Mouse (Mus musculus) MEL (cell line): Measurements from ENCODE around the gene AI182371. TPM values are rescaled to one million over a fixed set of nuclear protein-coding genes. Genes with fewer than 3 reads are reported as not detected.
A peak's percentile ranks its signal among the peaks of the same experiment; 100 is the strongest.

ENCODE experiments used
- DNase-seq: peaks from one replicate; pipeline ENCODE4 v3.0.0; 2011; ENCODE audit warnings: low read depth, low spot score
- H3K27ac ChIP-seq: 2 replicates; pipeline ENCODE4 v1.5.1; 2012; ENCODE audit warnings: low read depth, mild to moderate bottlenecking, control low read depth, low read length, moderate library complexity; ENCODE audit not compliant: control insufficient read depth
- H3K27me3 ChIP-seq, 2 experiments: fragments of 150-350 bp in 1 of 2; sonication (generic) in 1 of 2; 2 replicates each; pipeline ENCODE4 v1.6.1; 2012; ENCODE audit warnings: low read length in 2 of 2, mild to moderate bottlenecking in 2 of 2, improper control_type of control experiment in 1 of 2, moderate library complexity in 1 of 2; ENCODE audit not compliant: insufficient read depth in 2 of 2, control insufficient read depth in 1 of 2
- H3K36me3 ChIP-seq, 2 experiments: 2 replicates each; pipeline ENCODE4 v1.6.1; 2012 to 2014; ENCODE audit warnings: low read length in 2 of 2, improper control_type of control experiment in 1 of 2, inconsistent platforms in 1 of 2, mild to moderate bottlenecking in 1 of 2; ENCODE audit not compliant: insufficient read depth in 2 of 2, control insufficient read depth in 1 of 2
- H3K4me1 ChIP-seq, 2 experiments: fragments of 150-350 bp in 1 of 2; sonication (generic) in 1 of 2; 2 replicates each; pipeline ENCODE4 v1.6.1; 2012; ENCODE audit warnings: low read length in 2 of 2, improper control_type of control experiment in 1 of 2, mild to moderate bottlenecking in 1 of 2; ENCODE audit not compliant: insufficient read depth in 2 of 2, control insufficient read depth in 1 of 2
- H3K4me3 ChIP-seq, 2 experiments: fragments of 150-350 bp in 1 of 2; sonication (generic) in 1 of 2; 2 replicates each; pipeline ENCODE4 v1.5.1; 2012; ENCODE audit warnings: low read depth in 2 of 2, low read length in 2 of 2, mild to moderate bottlenecking in 2 of 2, moderate library complexity in 2 of 2, control low read depth in 1 of 2, improper control_type of control experiment in 1 of 2; ENCODE audit not compliant: control insufficient read depth in 1 of 2, insufficient read depth in 1 of 2
- H3K79me2 ChIP-seq: 2 replicates; pipeline ENCODE4 v1.6.1; 2012; ENCODE audit warnings: mild to moderate bottlenecking, low read length, moderate library complexity; ENCODE audit not compliant: control insufficient read depth, poor library complexity, insufficient read depth
- H3K9ac ChIP-seq: 2 replicates; pipeline ENCODE4 v1.6.1; 2012; ENCODE audit warnings: low read depth, mild to moderate bottlenecking, control low read depth, low read length, moderate library complexity; ENCODE audit not compliant: control insufficient read depth, poor library complexity, severe bottlenecking
- H3K9me3 ChIP-seq: fragments of 150-350 bp; sonication (generic); replicated peaks from 2 replicates; pipeline ENCODE4 v1.6.1; 2012; ENCODE audit warnings: mild to moderate bottlenecking, low read length, improper control_type of control experiment, moderate library complexity; ENCODE audit not compliant: insufficient read depth
- BHLHE40 ChIP-seq: IDR thresholded peaks from 2 replicates; pipeline ENCODE4 v1.6.1; 2012; ENCODE audit warnings: low read depth, mild to moderate bottlenecking, inconsistent platforms, low read length, improper control_type of control experiment, borderline replicate concordance
- CTCF ChIP-seq, 3 experiments: IDR thresholded peaks in 2 of 3; conservative IDR thresholded peaks in 1 of 3; 2 replicates each; pipeline ENCODE4 v1.5.1; 2011 to 2012; ENCODE audit warnings: low read length in 3 of 3, low read depth in 2 of 3, mild to moderate bottlenecking in 2 of 3, improper control_type of control experiment in 1 of 3, inconsistent platforms in 1 of 3, mixed read lengths in 1 of 3, moderate library complexity in 1 of 3; ENCODE audit not compliant: control insufficient read depth in 1 of 3, insufficient read depth in 1 of 3, poor library complexity in 1 of 3, severe bottlenecking in 1 of 3
- HCFC1 ChIP-seq: IDR thresholded peaks from 2 replicates; pipeline ENCODE4 v1.6.1; 2012; ENCODE audit warnings: low read depth, mild to moderate bottlenecking, inconsistent platforms, low read length, improper control_type of control experiment, moderate library complexity
- MAFK ChIP-seq: IDR thresholded peaks from 2 replicates; pipeline ENCODE4 v1.6.1; 2011; ENCODE audit warnings: low read depth, mild to moderate bottlenecking, low read length, improper control_type of control experiment, borderline replicate concordance
- RAD21 ChIP-seq: IDR thresholded peaks from 2 replicates; pipeline ENCODE4 v1.6.1; 2011; ENCODE audit warnings: mild to moderate bottlenecking, low read depth, low read length, improper control_type of control experiment
- SMC3 ChIP-seq: IDR thresholded peaks from 2 replicates; pipeline ENCODE4 v1.6.1; 2011; ENCODE audit warnings: low read depth, low read length, improper control_type of control experiment
- USF2 ChIP-seq, 2 experiments: IDR thresholded peaks; 2 replicates each; pipeline ENCODE4 v1.6.1; 2011 to 2012; ENCODE audit warnings: improper control_type of control experiment in 2 of 2, low read length in 2 of 2, borderline replicate concordance in 1 of 2, inconsistent platforms in 1 of 2, low read depth in 1 of 2, mild to moderate bottlenecking in 1 of 2; ENCODE audit not compliant: insufficient read depth in 1 of 2
- ZC3H11A ChIP-seq: IDR thresholded peaks from 2 replicates; pipeline ENCODE4 v1.6.1; 2012; ENCODE audit warnings: low read depth, mild to moderate bottlenecking, inconsistent platforms, low read length, improper control_type of control experiment
- ZNF384 ChIP-seq: IDR thresholded peaks from 2 replicates; pipeline ENCODE4 v1.6.1; 2012; ENCODE audit warnings: low read depth, mild to moderate bottlenecking, inconsistent platforms, low read length, improper control_type of control experiment
- polyA plus RNA-seq, 2 experiments: library from polyadenylated mRNA; stranded (reverse) in 1 of 2; unstranded in 1 of 2; fragments of >175 nt in 1 of 2; fragments of >200 nt in 1 of 2; gene quantifications; 2 replicates each; pipeline versions ENCODE4 v1.2.1 to v1.2.4; 2012; ENCODE audit warnings: low replicate concordance in 2 of 2, low read depth in 1 of 2; ENCODE audit not compliant: insufficient read length in 2 of 2, insufficient read depth in 1 of 2, missing spikeins in 1 of 2
- total RNA-seq: library from RNA; depleted of rRNA; stranded (reverse); fragments of 300-350 nt; gene quantifications from 2 replicates; pipeline ENCODE4 v1.2.3, GENCODE M21; 2012

AI182371 gene
- total and polyA plus RNA-seq, 3 experiments: 0.12 to 0.40 TPM; not detected in 1

DNA sequence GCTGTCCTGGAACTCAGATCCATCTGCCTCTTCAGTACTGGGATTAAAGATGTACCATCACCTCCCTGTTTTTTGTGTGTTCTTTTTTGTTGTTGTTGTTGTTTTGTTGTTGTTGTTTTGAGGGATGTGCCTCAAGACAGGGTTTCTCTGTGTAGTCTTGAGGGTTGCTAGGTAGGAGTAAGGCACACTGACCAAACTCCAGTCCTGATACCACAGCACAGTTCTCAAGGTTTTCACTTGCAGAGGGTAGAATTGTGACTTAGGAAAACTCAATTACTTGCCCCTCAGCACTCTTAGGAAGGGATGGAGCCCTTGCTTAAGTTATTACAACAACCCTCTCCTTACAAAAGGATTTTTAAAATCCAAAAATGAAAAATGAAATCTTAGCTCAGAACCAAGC is 30.1 kb upstream of the AI182371 start:
- Histone ChIP-seq H3K9me3 (no peaks in the 10 kb centered on the region), H3K27me3 (no peaks in the 10 kb centered on the region), H3K36me3 (no peaks in the 10 kb centered on the region; a peak in 1 of 4 replicates), H3K9ac (no peak overlapping the region), H3K4me3 (peak overlapping the region in 1 of 2 experiments; percentile 71; a peak in 2 of 4 replicates), H3K27ac (no peak overlapping the region), H3K79me2 (no peaks in the 10 kb centered on the region; the same call in 1 of the 2 replicates), H3K4me1 (no peaks in the 10 kb centered on the region; a peak in 1 of 4 replicates)
- no peak for TF ChIP-seq BHLHE40
- no peak for DNase-seq

DNA sequence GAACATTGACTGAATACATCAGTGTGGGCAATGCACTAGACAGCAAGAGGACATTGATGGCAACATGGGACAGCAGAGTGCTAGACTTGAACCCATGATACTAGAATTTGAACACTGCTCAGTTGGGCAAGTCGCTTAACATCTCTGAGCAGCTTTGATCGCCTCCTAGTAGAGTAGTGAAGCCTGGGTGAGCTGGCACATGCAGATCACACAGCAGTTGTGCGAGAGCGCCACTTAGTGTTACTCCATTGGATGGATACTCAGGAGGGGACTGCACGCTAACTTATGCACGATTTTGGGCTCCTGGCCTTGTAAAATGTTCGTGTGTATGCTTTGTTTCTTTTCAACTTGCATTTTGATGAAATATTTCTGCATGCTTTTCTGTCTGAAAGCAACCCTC is 23.4 kb upstream of the AI182371 start:
- peaks cover 0 to 2% of the 10 kb centered on the region in 2 experiments; a peak in 2 of 4 replicates for H3K36me3 ChIP-seq
- H3K79me2 ChIP-seq: no peaks in the 10 kb centered on the region
- H3K4me3 ChIP-seq: no peak overlapping the region
- TF ChIP-seq RAD21: peak; percentile 24
- peak in 2 of 3 experiments; percentile 12 to 32; a peak in 2 of 6 replicates for TF ChIP-seq CTCF (IDR thresholded peaks at IDR 0.05 in 2 of 3, conservative IDR thresholded peaks at IDR 0.05 in 1 of 3; ENCODE audit: control insufficient read depth in 1 of 3, insufficient read depth in 1 of 3, low read depth in 2 of 3, low read length in 3 of 3, poor library complexity in 1 of 3, severe bottlenecking in 1 of 3)
- TF ChIP-seq MAFK: no peak
- peak; percentile 17 for TF ChIP-seq SMC3
- no peak for TF ChIP-seq ZC3H11A
- TF ChIP-seq ZNF384: no peak
- DNase-seq: no peak
- H3K9ac ChIP-seq: no peak overlapping the region
- no peaks in the 10 kb centered on the region for H3K27me3 ChIP-seq
- H3K27ac ChIP-seq: no peak overlapping the region
- H3K4me1 ChIP-seq: no peaks in the 10 kb centered on the region
- H3K9me3 ChIP-seq: no peaks in the 10 kb centered on the region

DNA sequence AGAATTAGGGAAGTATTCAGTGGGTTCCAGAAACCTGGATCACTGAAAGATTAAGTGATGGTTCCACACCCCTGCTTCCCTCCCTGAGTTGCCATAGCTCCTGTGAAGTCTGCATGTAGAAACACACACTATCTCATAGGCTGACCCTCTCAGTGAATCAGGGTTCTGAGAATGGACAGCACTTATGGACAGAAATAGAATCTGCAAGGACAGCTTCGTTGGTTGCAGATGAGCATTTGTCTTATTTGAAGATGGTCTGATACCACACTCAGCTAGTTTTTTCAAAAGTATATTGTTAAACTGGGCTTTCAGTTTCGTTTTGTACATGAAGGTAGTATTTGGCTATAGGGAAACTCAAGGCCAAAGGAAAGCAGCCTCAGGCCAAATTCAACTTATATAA is 9.2 kb upstream of the AI182371 start:
- Histone ChIP-seq H3K4me3 (peak overlapping the region; percentile 26 to 76), H3K9ac (peak overlapping the region; percentile 32; the same call in 1 of the 2 replicates)

More for the DNA sequence above, 9.2 kb upstream of the AI182371 start:
- H3K4me1 ChIP-seq: peaks cover 0 to 5% of the 10 kb centered on the region in 2 experiments; a peak in 1 of 4 replicates
- DNase-seq: peak; percentile 29
- H3K36me3 ChIP-seq: peaks cover 0 to 9% of the 10 kb centered on the region in 2 experiments; a peak in 3 of 4 replicates
- H3K27ac ChIP-seq: no peak overlapping the region
- TF ChIP-seq MAFK (no peak), HCFC1 (no peak), USF2 (IDR thresholded peaks at IDR 0.05; ENCODE audit: borderline replicate concordance in 1 of 2, insufficient read depth in 1 of 2, low read depth in 1 of 2, low read length in 2 of 2) (no peak), CTCF (IDR thresholded peaks at IDR 0.05 in 2 of 3, conservative IDR thresholded peaks at IDR 0.05 in 1 of 3; ENCODE audit: control insufficient read depth in 1 of 3, insufficient read depth in 1 of 3, low read depth in 2 of 3, low read length in 3 of 3, poor library complexity in 1 of 3, severe bottlenecking in 1 of 3) (no peak)
- no peaks in the 10 kb centered on the region for H3K9me3 ChIP-seq
- H3K27me3 ChIP-seq: no peaks in the 10 kb centered on the region
- H3K79me2 ChIP-seq: no peaks in the 10 kb centered on the region
